Mouse (Mus musculus) skeletal muscle tissue, adult 2 months (tissue): ENCODE results near the gene Npm3.
A peak's percentile ranks its signal among the peaks of the same experiment; 100 is the strongest.

Experiments used
- DNase-seq: peaks from one replicate; pipeline ENCODE4 v3.0.0-alpha.2; 2012; ENCODE audit warnings: low read depth, low spot score

Npm3 gene

DNA sequence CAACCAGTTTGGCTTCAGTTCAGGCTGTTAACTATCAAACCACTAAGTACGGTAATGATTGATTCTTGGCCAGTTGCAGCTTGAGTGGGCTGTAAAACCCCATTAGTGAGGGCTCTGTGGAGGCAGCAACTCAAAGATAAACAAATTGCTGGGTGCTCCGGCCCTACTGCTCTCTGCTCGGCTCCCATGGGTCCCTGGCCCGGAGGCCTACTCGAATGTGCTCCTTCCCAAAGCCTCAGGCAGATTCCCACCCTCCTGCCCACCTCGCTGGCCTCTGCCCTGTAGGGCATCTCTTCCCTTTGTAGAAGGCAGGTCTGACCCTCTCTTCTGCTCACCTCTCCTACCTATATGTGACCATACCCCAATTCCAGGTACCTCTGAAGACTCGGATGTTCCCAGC lies 14.6 kb downstream of the Npm3 start:
- DNase-seq: no peak

DNA sequence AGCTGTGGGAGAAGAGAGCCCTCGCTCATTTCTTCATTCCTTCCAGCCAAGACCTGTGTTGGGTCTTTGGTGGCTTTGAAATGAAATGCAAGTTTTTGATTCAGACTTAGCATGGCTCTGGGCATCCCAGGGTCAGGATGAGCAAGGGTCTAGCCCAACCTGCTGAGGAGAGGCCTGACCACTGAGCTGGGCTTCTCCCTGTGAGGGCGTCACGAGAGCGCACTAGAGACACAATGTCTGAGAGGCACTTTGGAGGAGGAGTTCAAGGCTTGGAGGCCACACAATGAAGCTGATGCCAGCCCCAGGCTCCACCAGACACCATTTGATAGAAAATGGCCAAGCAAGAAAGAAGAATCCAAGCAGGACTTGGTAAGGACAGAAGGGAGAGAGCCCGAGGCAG lies 15.2 kb downstream of the Npm3 start:
- no peak for DNase-seq

DNA sequence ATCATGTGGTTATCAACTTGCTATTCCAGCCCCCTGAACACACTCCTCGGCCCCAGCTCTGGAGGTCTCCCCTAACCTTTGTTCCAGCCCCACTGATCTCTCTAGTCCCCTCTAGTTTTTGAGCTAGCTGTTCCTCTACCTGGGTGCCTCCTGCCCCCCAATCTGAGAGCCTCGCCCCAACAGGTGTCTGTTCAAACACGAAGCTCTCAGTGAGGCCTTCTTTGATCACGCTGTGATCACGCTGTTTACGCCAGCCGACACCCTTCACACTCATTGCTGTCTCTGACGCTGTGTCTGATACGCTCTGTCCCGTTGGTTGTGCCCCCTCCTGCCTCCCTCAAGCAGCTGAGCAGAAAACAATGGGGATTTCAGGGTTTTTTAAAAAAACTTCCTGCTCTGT lies 15.8 kb downstream of the Npm3 start:
- DNase-seq: no peak

DNA sequence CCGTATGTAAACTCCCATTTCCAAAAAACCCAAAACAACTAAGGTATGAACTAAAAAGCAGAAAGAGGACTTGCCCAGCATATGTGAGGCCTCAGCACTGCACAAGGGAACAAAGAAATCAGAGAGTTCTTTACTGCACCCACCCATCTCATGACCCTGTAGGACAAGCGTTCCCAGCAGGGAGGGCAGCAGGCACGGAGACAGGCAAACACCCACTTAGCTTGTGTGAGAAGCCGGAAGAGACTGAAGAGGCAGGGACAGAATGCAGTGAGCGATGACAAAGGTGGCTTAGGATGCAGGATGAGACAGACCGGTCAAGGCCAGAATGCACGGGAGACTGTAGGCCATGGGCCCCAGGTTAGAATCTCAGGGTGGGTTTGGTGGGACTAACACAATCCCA lies 17.7 kb downstream of the Npm3 start:
- no peak for DNase-seq

DNA sequence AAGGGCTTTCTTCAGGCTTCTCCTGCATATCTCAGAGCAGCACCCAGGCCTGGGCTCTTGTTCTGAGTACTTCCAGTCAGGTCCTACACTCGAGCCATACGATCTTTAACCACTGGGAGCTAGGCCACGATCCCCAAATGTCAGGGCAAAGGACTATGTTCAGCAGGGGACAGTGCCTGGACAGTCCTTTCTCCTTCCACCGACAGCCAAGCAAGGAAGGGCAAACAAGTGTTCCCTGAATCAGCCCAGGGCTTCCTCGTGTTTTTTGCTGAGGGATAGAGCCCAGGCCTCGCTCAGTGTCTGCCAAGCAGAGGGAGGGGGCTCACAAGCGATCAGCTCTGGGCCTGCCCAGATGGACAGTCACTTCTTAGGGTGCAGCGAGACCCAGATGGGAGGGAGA lies 19.3 kb downstream of the Npm3 start:
- no peak for DNase-seq

DNA sequence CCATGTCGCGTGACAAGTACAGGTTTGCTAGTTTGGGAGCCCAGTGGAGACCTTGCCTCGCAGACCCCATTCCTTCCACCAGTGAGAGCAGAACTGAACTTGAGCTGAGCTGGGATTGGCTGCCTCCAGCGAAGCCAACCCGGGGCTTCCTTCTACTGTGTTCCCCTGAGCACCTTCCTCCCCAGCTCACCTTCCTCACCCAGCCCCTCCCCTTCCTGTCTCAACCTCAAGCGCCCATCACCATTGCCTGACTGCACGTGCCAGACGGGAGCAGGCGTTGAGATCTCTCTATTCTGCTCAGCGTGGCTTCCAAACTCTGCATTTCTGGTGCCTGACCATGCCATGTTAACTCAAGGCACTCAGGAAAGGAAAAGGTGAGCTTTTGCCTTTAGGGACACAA lies 22.2 kb downstream of the Npm3 start:
- DNase-seq: no peak

DNA sequence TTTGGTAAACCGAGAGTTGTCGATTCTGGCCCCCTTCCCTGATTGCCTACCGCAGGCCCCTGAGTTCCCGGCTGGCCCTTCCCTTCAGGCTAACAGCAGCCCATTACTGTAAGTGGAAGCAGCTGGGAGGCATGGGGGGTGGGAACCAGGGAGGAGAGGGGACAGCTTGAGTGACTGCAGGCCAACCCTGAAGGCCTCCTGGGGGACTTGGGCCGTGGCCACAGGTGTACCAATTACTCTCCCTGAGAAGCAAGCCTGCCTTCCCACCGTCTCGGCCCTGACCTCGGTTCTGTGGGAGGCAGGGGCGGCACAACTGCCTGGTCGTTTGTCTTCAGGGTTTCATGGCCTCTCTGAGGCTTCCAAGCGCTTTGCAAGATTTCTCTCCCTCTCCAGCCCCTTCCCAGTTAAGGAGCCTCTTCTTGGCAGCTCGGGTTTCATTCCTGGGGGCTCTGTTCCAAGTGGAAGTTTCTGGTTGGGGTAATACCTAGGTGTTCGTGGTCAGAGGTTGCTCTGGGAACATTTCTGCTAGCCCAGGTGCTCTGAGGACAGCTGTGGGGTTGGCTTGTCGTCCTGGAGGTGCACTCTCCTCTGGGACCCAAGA lies 23.6 kb downstream of the Npm3 start:
- no peak for DNase-seq

DNA sequence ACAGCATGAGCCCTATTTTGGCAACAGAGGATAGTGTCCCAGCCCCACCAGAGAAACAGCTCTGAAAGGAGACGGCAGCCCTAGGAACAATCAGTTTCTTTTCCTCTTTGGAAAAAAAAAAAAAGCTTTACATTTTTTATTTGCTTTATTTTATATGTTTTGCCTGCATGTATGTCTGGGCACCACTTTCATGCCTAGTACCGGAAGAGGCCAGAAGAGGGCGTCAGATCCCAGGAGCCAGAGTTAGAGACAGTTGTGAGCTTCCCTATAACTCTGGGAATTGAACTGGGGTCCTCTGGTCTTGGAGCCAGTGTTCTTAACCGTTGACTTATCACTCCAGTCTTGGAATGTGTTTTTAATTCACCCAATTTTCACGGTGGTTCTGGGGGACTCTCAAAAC lies 27.2 kb downstream of the Npm3 start:
- no peak for DNase-seq

DNA sequence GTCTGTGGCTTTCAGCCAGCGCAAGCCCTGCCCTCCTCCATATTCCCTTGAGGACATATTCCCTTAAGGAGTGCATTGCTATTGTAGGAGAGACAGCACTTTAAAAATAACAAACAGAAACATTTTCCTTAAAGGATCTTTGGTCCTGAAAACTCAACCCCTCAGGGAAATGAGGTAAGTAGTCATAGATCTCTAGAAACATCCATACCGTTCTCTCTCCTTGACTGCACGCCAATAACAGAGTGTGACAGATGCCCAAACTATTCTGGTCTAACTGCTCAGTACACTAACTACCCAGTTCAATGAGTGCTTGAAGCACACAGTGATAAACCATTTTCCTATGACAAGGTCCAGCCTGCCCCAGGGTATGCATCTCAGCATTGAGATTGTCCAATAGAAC lies 31.1 kb downstream of the Npm3 start:
- DNase-seq: no peak

DNA sequence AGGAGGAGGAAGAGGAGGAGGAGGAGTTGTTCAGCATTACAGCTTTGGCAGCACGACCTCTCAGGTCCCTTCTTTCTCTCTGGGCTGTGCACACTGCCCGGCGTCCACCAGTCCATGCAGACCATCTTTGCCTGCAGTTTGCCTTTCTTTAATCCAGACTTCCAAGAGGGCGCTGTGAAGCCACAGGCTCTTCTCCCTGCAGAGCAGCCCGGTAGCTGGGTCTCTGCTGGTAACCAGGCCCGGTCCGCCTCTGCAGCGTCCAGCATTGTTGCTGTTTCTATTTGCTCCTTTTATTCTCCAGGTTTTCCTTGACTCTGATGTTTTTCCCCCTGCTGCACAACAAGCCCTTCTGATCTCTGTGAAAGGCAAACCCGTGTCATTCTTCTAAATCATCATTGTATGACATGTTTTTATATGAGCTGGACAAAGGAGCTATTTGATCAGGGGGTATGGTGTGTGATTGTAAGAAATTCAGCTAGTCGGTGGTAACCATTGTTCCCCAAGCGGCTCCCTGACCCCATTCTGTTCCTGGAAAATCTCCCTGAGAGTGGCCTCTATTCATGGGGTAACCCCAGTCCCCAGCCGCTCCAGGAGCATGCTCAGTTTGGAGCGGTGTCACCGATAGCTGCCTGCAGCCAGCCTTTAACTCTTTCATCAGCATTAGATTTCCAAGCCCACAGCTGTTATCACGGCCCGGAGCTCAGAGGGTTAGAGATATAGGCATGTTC lies 31.7 kb downstream of the Npm3 start:
- DNase-seq: peak; percentile 8

DNA sequence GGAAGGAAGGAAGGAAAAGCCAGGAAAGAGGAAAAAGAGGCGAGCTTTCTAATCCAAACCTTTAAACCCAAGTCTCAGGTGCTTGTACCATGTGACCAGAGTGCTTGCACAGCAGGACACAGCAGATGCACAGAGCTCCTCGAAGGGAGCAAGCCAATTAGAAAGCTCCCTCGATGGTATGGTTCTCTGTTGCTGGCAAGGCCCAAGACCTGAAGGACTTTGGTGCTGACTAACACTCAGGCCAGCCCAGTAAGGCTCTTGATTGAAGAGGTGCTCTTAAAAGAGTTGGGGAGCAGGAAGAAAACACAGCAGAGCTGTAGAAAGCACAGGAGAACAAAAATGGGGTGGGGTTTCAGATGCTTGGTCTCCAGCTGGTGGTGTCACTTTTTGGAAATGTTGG lies 40.7 kb downstream of the Npm3 start:
- no peak for DNase-seq
